Mouse (Mus musculus) CH12.LX (cell line): ENCODE results near the gene Dpyd. TPM values are rescaled to one million over a fixed set of nuclear protein-coding genes. Genes with fewer than 3 reads are reported as not detected.

ENCODE experiments used
- DNase-seq: peaks from one replicate; pipeline ENCODE4 v3.0.0-alpha.2; 2013; ENCODE audit errors: extremely low read depth
- H3K27ac ChIP-seq: 2 replicates; pipeline ENCODE4 v1.5.1; 2012; ENCODE audit warnings: low read depth, mild to moderate bottlenecking, control low read depth, moderate library complexity; ENCODE audit not compliant: insufficient read depth
- H3K27me3 ChIP-seq: replicated peaks from 2 replicates; pipeline ENCODE3; 2012; ENCODE audit warnings: inconsistent platforms
- H3K36me3 ChIP-seq, 2 experiments: replicated peaks in 1 of 2; 2 replicates each; pipeline versions ENCODE3 to v1.6.1; 2012; ENCODE audit warnings: inconsistent platforms in 1 of 2, low read length in 1 of 2, mild to moderate bottlenecking in 1 of 2, mixed read lengths in 1 of 2, moderate library complexity in 1 of 2; ENCODE audit not compliant: control insufficient read depth in 1 of 2, insufficient read depth in 1 of 2
- H3K4me1 ChIP-seq, 2 experiments: 2 replicates each; pipeline ENCODE4 v1.6.1; 2012; ENCODE audit warnings: inconsistent platforms in 1 of 2, moderate library complexity in 1 of 2; ENCODE audit not compliant: insufficient read depth in 2 of 2, control insufficient read depth in 1 of 2
- H3K4me2 ChIP-seq: 2 replicates; pipeline ENCODE4 v1.6.1; 2012; ENCODE audit warnings: low read depth, mild to moderate bottlenecking, control low read depth; ENCODE audit not compliant: poor library complexity, insufficient read depth, severe bottlenecking
- H3K4me3 ChIP-seq, 3 experiments: fragments of 150-350 bp in 1 of 3; sonication (generic) in 1 of 3; replicated peaks in 1 of 3; 2 replicates each; pipeline versions ENCODE3 to v1.5.1; 2011 to 2012; ENCODE audit warnings: low read depth in 2 of 3, low read length in 2 of 3, mild to moderate bottlenecking in 2 of 3, moderate library complexity in 2 of 3, control low read depth in 1 of 3, improper control_type of control experiment in 1 of 3, inconsistent platforms in 1 of 3, mixed read lengths in 1 of 3; ENCODE audit not compliant: poor library complexity in 1 of 3
- H3K79me2 ChIP-seq: replicated peaks from 2 replicates; pipeline ENCODE4 v1.6.1; 2012; ENCODE audit warnings: mild to moderate bottlenecking, moderate library complexity; ENCODE audit not compliant: control insufficient read depth, poor library complexity, insufficient read depth, severe bottlenecking; ENCODE audit errors: extremely low read depth
- H3K9ac ChIP-seq: 2 replicates; pipeline ENCODE4 v1.6.1; 2012; ENCODE audit warnings: low read depth, mild to moderate bottlenecking, control low read depth, moderate library complexity; ENCODE audit not compliant: insufficient read depth
- H3K9me3 ChIP-seq: replicated peaks from 2 replicates; pipeline ENCODE3; 2012; ENCODE audit warnings: low read length, inconsistent platforms, mixed read lengths
- BHLHE40 ChIP-seq: IDR thresholded peaks from 2 replicates; pipeline ENCODE4 v1.6.1; 2011; ENCODE audit warnings: mild to moderate bottlenecking, low read depth, low read length, improper control_type of control experiment
- CHD1 ChIP-seq: IDR thresholded peaks from 2 replicates; pipeline ENCODE4 v1.6.1; 2012; ENCODE audit warnings: low read depth, low read length, improper control_type of control experiment, inconsistent platforms
- CHD2 ChIP-seq: IDR thresholded peaks from 2 replicates; pipeline ENCODE4 v1.6.1; 2011; ENCODE audit warnings: low read length, improper control_type of control experiment
- E2F4 ChIP-seq: IDR thresholded peaks from 2 replicates; pipeline ENCODE4 v1.6.1; 2011; ENCODE audit warnings: low read depth, low read length, improper control_type of control experiment; ENCODE audit not compliant: insufficient replicate concordance
- ELF1 ChIP-seq: IDR thresholded peaks from 2 replicates; pipeline ENCODE4 v1.6.1; 2014; ENCODE audit warnings: low read depth, mild to moderate bottlenecking, inconsistent platforms, low read length, improper control_type of control experiment
- EP300 ChIP-seq: IDR thresholded peaks from 2 replicates; pipeline ENCODE4 v1.6.1; 2011; ENCODE audit warnings: low read length, improper control_type of control experiment
- ETS1 ChIP-seq: conservative IDR thresholded peaks from 2 replicates; pipeline ENCODE4 v1.6.1; 2012; ENCODE audit warnings: low read depth, mild to moderate bottlenecking, inconsistent platforms, low read length, improper control_type of control experiment, moderate library complexity
- IRF4 ChIP-seq: IDR thresholded peaks from 2 replicates; pipeline ENCODE4 v1.6.1; 2014; ENCODE audit warnings: low read depth, mild to moderate bottlenecking, inconsistent platforms, low read length, improper control_type of control experiment
- JUN ChIP-seq: IDR thresholded peaks from 2 replicates; pipeline ENCODE4 v1.6.1; 2011; ENCODE audit warnings: low read depth, mild to moderate bottlenecking, low read length, improper control_type of control experiment, moderate library complexity; ENCODE audit not compliant: insufficient read depth
- JUND ChIP-seq: conservative IDR thresholded peaks from 2 replicates; pipeline ENCODE4 v1.6.1; 2011; ENCODE audit warnings: low read depth, low read length, improper control_type of control experiment
- KAT2A ChIP-seq: IDR thresholded peaks from 2 replicates; pipeline ENCODE4 v1.6.1; 2012; ENCODE audit warnings: low read length, improper control_type of control experiment, inconsistent platforms; ENCODE audit not compliant: insufficient replicate concordance
- MEF2A ChIP-seq: IDR thresholded peaks from 2 replicates; pipeline ENCODE4 v1.6.1; 2014; ENCODE audit warnings: low read depth, mild to moderate bottlenecking, inconsistent platforms, low read length, improper control_type of control experiment, borderline replicate concordance
- NELFE ChIP-seq: IDR thresholded peaks from 2 replicates; pipeline ENCODE4 v1.6.1; 2011; ENCODE audit warnings: low read depth, low read length, improper control_type of control experiment
- NRF1 ChIP-seq: IDR thresholded peaks from 2 replicates; pipeline ENCODE4 v1.6.1; 2014; ENCODE audit warnings: low read depth, mild to moderate bottlenecking, inconsistent platforms, low read length, improper control_type of control experiment, moderate library complexity
- PAX5 ChIP-seq: IDR thresholded peaks from 2 replicates; pipeline ENCODE4 v1.6.1; 2012; ENCODE audit warnings: low read length, inconsistent platforms, mixed read lengths
- POLR2A ChIP-seq: IDR thresholded peaks from 2 replicates; pipeline ENCODE4 v1.6.1; 2011; ENCODE audit warnings: low read depth, mild to moderate bottlenecking, improper control_type of control experiment, low read length
- RAD21 ChIP-seq: IDR thresholded peaks from 2 replicates; pipeline ENCODE4 v1.6.1; 2011; ENCODE audit warnings: low read depth, mild to moderate bottlenecking, low read length, improper control_type of control experiment, moderate library complexity
- RCOR1 ChIP-seq: conservative IDR thresholded peaks from 2 replicates; pipeline ENCODE4 v1.6.1; 2012; ENCODE audit warnings: low read depth, mild to moderate bottlenecking, inconsistent platforms, low read length, improper control_type of control experiment
- TBP ChIP-seq: conservative IDR thresholded peaks from 2 replicates; pipeline ENCODE4 v1.6.1; 2011; ENCODE audit warnings: low read depth, low read length, improper control_type of control experiment
- UBTF ChIP-seq: IDR thresholded peaks from 2 replicates; pipeline ENCODE4 v1.6.1; 2012; ENCODE audit warnings: low read depth, mild to moderate bottlenecking, inconsistent platforms, low read length, improper control_type of control experiment, moderate library complexity
- USF1 ChIP-seq: IDR thresholded peaks from 2 replicates; pipeline ENCODE4 v1.6.1; 2014; ENCODE audit warnings: low read depth, mild to moderate bottlenecking, inconsistent platforms, low read length, improper control_type of control experiment
- USF2 ChIP-seq: conservative IDR thresholded peaks from 2 replicates; pipeline ENCODE4 v1.6.1; 2011; ENCODE audit warnings: low read depth, low read length, improper control_type of control experiment
- ZC3H11A ChIP-seq: IDR thresholded peaks from 2 replicates; pipeline ENCODE4 v1.6.1; 2012; ENCODE audit warnings: low read depth, mild to moderate bottlenecking, inconsistent platforms, low read length, improper control_type of control experiment
- ZKSCAN1 ChIP-seq: IDR thresholded peaks from 2 replicates; pipeline ENCODE4 v1.6.1; 2012; ENCODE audit warnings: low read depth, inconsistent platforms, low read length, improper control_type of control experiment, borderline replicate concordance
- ZMIZ1 ChIP-seq: IDR thresholded peaks from 2 replicates; pipeline ENCODE4 v1.6.1; 2012; ENCODE audit warnings: low read depth, mild to moderate bottlenecking, inconsistent platforms, low read length, improper control_type of control experiment
- ZNF384 ChIP-seq: IDR thresholded peaks from 2 replicates; pipeline ENCODE4 v1.6.1; 2012; ENCODE audit warnings: low read depth, low read length, improper control_type of control experiment, inconsistent platforms
- dilution Hi-C: fragments of 300-500 bp; cut with MboI; formaldehyde crosslinking; loops from 2 replicates; pipeline ENCODE4 v1.14.3; 2020; ENCODE audit warnings: low sequenced_read_pairs; ENCODE audit not compliant: extremely low pct_unique_long_range_greater_than_20kb, extremely low pct_ligation_motif_present
- in situ Hi-C: fragments of 300-500 bp; cut with MboI; formaldehyde crosslinking; loops from 3 replicates; pipeline ENCODE4 v1.14.3; 2019; ENCODE audit warnings: low sequenced_read_pairs, low pct_ligation_motif_present, low pct_unique_long_range_greater_than_20kb, mixed read lengths
- polyA plus RNA-seq: library from polyadenylated mRNA; unstranded; fragments of >175 nt; gene quantifications from 2 replicates; pipeline ENCODE4 v1.2.1, GENCODE M21; 2012; ENCODE audit warnings: low read depth; ENCODE audit not compliant: insufficient read length
- total RNA-seq, 2 experiments: library from RNA; depleted of rRNA; stranded (reverse); fragments of 300-350 nt in 1 of 2; fragments of >200 nt in 1 of 2; gene quantifications; 2 replicates each; pipeline ENCODE4 v1.2.3; 2012 to 2014

Gene Dpyd
- total and polyA plus RNA-seq, 3 experiments = not detected

DNA sequence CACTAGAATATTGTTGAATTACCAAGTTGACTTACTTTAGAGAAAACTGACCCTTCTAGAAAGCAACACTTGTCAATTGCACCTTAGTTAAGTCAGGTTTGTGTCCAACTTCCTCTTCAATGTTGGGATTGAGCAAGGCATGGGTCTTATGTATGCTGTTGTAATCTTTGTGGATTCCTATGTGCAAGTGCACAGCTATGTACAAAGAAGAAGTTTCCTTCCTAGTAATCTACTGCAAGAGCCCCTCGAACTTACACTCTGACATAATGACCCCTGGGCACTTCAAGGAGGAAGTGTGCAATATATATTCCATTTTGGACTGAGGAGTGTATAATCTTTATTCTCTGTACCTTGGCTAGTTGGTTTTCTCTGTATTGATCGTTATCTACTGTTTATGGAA lies 191.7 kb downstream of the Dpyd start:
- H3K4me3 ChIP-seq = no peak overlapping the region
- no peak overlapping the region for H3K27ac ChIP-seq
- peaks cover 17% of the 10 kb centered on the region for H3K9me3 ChIP-seq
- no peak for DNase-seq
- H3K4me2 ChIP-seq = no peak overlapping the region
- H3K4me1 ChIP-seq = no peaks in the 10 kb centered on the region
- no peaks in the 10 kb centered on the region for H3K79me2 ChIP-seq
- no peak overlapping the region for H3K9ac ChIP-seq
- no peak for TF ChIP-seq RCOR1
- TF ChIP-seq JUN = no peak
- no peak for TF ChIP-seq IRF4
- no peak for TF ChIP-seq JUND
- TF ChIP-seq CHD2 = no peak
- TF ChIP-seq ZMIZ1 = no peak
- no peak for TF ChIP-seq ELF1
- TF ChIP-seq TBP = no peak
- no peak for TF ChIP-seq ZNF384
- TF ChIP-seq, all 38 proteins: peak for 0
- dilution Hi-C loops = no loop called here
- Histone ChIP-seq H3K27me3 (no peaks in the 10 kb centered on the region), H3K36me3 (no peaks in the 10 kb centered on the region)
- in situ Hi-C loops = no loop called here

DNA sequence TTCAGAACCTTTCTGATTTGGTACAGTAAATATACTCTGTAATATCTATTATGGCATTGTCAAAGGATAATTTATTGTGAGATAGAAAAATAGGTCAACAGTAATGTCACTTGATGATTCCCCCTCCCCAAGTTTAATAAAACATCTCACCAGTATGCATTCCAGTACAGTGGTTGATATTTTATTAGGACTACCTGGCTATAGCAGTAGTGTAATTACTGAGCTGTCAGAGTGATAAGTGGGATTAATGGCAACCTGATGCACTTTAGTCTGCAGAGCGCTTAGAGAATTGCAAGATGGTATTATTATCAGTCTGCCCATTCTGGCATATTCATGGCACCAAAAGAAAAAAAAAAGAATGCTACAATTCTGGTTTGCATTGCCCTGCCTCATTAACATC lies 194.2 kb downstream of the Dpyd start:
- dilution Hi-C loops (no loop called here), in situ Hi-C loops (no loop called here)
- Histone ChIP-seq H3K4me2 (no peak overlapping the region), H3K4me3 (no peak overlapping the region), H3K27me3 (no peaks in the 10 kb centered on the region), H3K9ac (no peak overlapping the region), H3K4me1 (no peaks in the 10 kb centered on the region), H3K79me2 (no peaks in the 10 kb centered on the region), H3K9me3 (peaks cover 17% of the 10 kb centered on the region), H3K27ac (no peak overlapping the region), H3K36me3 (no peaks in the 10 kb centered on the region)
- DNase-seq = no peak
- TF ChIP-seq USF2 (no peak), PAX5 (no peak), CHD1 (no peak), E2F4 (no peak)

DNA sequence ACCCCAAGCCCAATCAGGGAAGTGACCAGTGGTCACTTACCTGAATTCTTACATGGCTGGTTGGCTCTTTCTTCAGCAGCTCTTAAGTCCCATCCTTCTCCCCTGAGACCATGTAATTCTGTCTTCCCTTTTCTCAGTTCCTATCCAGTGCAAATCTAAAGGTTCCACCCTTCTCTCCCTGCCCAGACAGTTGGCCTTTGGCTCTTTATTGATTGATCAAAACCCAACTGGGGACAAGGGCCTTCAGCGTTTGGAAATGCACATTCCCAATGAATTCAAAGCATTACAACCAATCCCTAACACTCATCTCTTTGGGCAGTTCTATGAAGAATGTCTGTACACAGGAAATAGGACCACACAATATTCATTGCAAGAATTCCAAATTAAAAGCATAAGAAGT lies 251.0 kb downstream of the Dpyd start:
- Histone ChIP-seq H3K4me1 (no peaks in the 10 kb centered on the region), H3K79me2 (no peaks in the 10 kb centered on the region), H3K9me3 (peaks cover 25% of the 10 kb centered on the region), H3K27ac (no peak overlapping the region), H3K9ac (no peak overlapping the region)
- in situ Hi-C loops = no loop called here
- DNase-seq = no peak
- dilution Hi-C loops = no loop called here
- no peak for TF ChIP-seq NRF1
- TF ChIP-seq ETS1 = no peak
- no peak for TF ChIP-seq RAD21
- TF ChIP-seq ZKSCAN1 = no peak
- no peak for TF ChIP-seq JUN
- TF ChIP-seq POLR2A = no peak
- TF ChIP-seq BHLHE40 = no peak
- no peak for TF ChIP-seq JUND
- no peak for TF ChIP-seq MEF2A
- no peak for TF ChIP-seq USF1
- no peak for TF ChIP-seq EP300
- no peak for TF ChIP-seq ZC3H11A
- no peak for TF ChIP-seq ELF1
- no peak for TF ChIP-seq UBTF
- TF ChIP-seq CHD2 = no peak
- TF ChIP-seq NELFE = no peak
- TF ChIP-seq USF2 = no peak
- no peak for TF ChIP-seq KAT2A
- TF ChIP-seq, all 38 proteins: peak for 0
- Histone ChIP-seq H3K4me3 (no peak overlapping the region), H3K27me3 (no peaks in the 10 kb centered on the region), H3K36me3 (no peaks in the 10 kb centered on the region), H3K4me2 (no peak overlapping the region)
